Mouse (Mus musculus): Measurements from ENCODE around the gene Gm17267.
"Not testable (repeated sequence)": the region's sequence is repeated elsewhere in the genome, so short reads cannot be mapped to it uniquely, and the experiment has no call there.

Gm17267 gene

DNA sequence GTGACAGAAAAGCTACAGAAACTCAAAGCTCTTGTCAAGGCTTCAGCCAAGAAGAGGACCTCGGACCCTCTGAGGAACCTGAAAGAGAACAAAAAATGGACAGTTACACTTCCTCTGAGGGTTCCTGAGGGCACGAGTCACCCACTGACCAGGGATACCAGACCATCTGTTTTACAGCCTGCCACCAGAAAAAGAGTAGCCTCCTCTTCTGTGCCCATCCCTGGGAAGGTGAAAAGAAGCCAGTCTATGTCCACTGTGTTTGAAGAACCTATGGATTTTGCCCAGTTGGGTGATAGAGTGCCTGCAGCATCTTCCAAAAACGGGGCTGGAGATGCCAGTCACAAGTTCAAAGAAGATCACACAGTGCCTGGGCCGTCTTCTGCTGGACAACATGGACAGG is at the start of gene Gm17267:
Gene Gm17267 (plus strand): TSS at position 301 of the 400 bp plus-strand sequence.
- DNase-seq (ENCODE audit: low spot score): not testable (repeated sequence)
